Mouse (Mus musculus): ENCODE measurements around the gene Cdk14.
"Not testable (repeated sequence)": the region's sequence is repeated elsewhere in the genome, so short reads cannot be mapped to it uniquely, and the experiment has no call there.

The Cdk14 gene

DNA sequence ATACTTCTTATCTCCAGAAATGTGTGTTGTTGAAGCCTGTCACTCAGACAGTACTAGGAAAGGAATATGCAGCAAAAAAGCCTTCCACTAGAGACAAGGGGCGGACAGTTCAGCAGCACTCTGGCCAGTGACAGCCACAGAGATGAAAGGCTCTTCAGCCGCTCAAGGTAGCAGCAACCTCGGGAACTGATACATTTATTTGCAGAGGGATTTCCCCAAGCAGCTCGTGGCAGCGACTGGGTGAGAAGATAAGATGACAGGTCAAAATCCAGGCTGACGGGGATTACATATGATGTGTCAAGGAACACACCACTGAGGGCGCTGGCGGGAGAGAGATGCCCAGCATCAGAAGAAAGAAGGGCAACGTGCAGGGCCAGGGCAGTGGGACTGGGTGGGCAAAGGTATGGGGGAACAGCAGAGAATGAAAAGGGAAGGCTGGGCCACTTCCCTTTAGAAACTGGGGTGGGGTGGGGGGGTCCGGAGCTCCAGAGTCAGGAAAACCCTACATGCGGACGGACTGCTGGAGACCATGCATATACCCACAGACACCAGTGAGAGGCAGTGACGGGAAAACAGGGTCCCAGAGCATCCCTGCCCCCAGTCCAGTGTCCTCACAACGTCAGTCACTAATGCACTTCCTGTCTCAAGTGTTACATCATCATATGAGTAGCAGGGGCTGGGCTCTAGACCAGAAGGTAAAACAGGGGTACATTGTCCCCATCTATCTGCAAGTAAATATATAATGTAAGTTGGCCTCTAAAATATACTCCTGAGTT is 51.5 kb downstream of the Cdk14 start:
- in situ Hi-C loops (cut with MboI; ENCODE audit: unreplicated experiment in 2 of 2), result no loop called here

DNA sequence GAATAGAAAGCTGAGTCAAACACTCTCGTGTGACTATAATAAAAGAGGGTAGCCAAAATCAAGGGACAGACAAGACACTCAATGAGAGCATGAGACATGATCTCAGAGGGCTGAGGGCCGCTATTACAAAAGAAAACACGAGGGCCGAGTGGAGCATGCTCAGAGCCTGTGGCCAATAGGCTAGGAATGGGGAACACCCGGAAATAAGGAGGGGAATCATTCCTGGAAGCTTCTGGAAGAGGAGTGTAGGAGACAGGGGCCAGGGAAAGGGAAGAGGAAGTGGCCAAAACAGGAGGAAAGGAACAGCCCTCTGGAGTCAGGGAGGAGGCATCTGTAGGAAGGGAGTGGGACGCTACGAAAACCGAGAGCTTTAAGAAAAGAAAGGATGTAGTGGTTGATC is 52.6 kb downstream of the Cdk14 start:
- in situ Hi-C loops (cut with MboI; ENCODE audit: unreplicated experiment in 2 of 2), result no loop called here

DNA sequence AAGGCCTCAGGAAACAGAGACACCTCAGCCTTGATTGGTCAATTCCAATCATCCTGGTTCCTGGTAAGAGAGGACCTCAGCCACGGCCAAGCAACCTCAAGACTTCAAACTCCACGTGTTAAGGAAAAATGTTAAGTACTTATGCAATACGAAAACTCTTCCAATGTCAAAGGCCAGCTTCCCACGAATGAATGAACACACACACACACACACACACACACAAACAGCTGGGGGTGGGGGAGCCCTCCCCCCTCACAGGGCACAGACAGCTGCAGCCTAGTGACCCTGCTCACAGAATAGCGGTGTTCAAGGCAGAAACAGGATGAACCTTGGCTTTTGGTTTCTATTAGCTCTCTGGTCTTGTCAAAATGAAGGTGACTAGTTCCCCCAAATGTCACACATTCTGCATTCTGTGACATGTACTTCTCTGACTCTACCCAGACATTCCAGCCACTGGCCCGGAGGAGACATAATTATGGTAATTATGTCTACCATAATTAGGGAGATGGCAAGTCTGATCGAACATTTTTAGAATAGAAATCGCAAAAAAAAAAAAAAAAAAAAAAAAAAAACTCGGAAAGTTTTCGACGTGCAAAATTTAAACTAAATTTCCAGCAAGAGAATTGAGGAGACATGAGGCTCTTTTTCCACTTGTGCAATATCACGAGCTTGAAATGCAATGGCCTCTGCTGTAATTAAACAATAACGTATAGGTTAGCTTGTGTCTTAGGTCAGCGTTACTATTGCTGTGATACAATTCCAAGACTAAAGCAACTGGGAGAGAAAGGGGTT is 54.6 kb downstream of the Cdk14 start:
- in situ Hi-C loops (cut with MboI; ENCODE audit: unreplicated experiment in 2 of 2), result no loop called here

DNA sequence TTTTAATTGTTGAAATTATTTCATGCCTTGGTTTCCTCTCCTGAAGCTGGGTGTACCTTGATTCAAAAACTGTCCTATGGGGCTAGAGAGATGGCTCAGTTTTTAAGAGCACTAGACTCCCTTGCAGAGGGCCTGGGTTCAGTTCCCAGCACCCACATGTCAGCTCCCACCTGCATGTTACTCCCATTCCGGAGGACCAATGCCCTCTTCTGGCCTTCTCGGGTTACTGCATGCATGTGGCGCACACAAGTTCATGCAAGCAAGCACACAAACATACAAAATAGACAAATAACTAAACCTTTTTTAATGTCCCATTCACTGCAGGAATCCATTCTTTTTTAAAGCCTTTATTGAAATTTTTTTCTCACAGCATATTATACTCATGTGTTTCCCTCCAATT is 58.4 kb downstream of the Cdk14 start:
- in situ Hi-C loops (cut with MboI; ENCODE audit: unreplicated experiment in 2 of 2), result no loop called here

DNA sequence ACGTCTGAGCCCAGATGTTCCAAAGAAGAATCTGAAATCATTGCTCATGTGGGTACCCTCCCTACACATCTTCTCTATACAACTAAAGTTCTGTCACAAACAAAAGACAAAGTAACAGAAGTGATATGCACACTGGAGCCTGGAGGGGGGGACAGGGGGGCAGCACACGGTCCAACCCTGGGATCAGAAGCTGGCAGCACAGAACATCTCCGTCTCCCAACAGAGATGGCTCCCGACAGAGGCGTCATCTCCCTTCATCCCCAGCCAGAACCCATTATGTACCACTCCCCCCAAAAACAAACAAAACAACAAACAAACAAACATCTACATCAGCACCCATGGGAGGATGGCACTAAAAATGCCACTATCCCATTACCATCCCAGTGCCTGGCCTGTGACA is 59.8 kb downstream of the Cdk14 start:
- in situ Hi-C loops (cut with MboI; ENCODE audit: unreplicated experiment in 2 of 2), result no loop called here

DNA sequence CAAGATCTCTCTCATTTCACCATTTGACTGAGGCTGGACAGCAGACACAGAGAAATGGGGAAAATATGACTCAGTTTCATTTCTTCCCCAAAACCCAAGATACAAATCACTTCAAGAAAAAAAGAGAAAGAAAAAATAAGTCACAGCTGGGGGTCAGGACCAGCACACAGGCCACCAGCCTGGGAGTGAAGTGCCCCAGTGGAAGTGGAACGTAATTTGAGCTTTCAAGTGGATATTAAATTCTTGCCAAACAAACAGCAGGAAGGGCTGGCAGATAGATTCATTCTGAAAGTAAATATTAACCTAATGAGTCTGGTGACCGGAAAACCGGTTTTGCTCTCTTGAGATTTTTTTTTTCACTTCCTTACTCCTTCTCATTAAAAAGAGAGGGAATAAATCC is 60.2 kb downstream of the Cdk14 start:
- in situ Hi-C loops (cut with MboI; ENCODE audit: unreplicated experiment in 2 of 2), result no loop called here

DNA sequence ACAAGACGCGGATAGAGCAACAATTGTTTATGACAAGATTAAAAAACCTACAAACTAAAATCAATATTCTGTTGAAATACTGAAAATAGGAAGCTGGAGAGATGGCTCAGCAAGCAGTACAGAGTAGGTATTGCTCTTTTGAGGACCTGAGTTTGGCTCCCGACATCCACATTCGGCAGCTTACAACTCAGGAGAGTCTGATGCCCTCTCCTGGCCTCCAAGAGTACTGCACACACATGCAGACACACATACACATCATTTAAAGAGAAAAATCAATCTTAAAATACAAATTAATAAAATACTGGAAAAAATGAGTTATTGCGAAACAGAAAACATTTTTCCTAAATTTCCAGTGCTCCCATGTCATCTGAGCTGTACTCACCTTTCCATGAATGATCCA is 60.7 kb downstream of the Cdk14 start:
- in situ Hi-C loops (cut with MboI; ENCODE audit: unreplicated experiment in 2 of 2), result no loop called here

DNA sequence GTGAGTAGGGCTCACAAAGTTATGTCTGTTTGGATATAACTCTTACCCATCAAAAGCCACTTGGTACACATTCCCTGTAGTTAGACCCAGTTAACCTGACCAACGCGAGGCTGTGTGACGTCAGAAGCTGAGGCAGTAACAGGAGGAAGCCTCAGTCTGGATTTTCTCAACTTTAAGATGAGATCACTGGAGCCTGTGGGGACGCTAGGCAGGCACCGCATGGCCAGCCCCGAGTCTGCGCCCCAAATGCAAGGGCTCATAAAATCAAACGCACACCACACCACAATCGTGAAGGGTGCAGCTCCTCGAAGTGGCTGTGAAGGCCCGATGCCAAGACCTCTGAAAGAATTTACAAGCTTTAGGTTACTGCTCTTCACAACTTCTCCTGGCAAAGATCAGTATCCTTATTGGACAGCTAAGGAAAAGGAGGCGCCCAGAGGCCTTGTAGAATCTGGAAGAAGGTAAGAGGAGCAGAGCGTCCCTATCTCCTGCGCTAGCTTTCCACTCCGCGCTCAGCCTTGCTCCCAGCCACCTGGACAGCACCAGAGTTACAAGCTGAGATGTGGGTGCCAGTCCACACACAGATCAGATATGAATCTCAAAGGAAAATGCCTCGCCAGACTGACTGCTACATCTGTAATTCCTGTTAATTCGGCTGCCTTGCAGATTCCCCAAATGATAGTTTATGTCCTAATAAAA is 61.9 kb downstream of the Cdk14 start:
- in situ Hi-C loops (cut with MboI; ENCODE audit: unreplicated experiment in 2 of 2), result no loop called here

DNA sequence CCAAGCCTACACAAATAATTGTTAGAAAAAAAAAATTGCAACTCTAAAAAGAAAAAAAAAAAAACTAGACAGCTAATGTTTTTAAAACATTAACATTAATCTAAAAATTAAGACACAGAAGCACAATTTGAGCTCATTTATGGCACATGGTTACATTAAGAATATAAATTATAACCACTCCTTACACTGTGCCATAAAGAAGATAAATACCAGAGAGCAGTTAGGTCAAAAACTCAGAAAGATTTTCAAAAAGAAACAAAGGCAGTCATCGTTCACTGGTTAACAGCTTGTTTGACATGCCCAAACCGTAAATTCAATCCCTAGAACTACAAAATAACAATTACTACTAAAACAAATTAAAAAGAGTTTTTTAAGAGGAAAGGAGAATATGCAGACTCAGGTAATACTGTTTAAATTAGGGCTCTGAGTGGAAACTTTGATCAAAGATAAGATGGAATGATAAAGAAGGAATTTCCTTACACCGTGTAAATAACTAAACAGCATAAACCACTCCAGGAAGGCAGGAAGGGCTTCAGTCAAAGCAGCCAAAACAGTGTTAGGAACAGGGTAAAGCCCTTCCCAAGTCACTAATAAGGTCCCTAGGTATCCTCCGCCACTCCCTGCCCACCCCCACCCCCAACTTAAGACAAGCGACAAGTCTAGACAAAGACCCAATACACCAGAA is 65.3 kb downstream of the Cdk14 start:
- in situ Hi-C loops (cut with MboI; ENCODE audit: unreplicated experiment in 2 of 2), result no loop called here

DNA sequence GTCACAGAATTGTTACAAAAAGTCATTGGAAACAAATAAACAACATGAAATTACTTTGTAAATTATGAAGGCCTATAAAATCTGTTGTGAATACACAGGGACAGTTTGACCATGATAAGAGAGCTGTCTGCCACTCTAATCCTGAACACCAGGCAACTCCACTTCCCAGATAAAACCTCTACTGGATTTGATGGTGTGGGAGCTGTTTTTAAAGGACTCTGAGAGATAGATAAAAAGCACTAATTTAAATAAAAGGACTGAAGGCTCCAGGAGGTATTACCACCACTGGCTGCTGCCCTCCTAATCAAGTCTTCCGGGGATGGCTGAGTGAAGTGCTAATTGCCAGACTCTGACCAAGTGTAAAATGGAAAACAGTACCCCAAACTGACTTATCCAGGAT is 66.2 kb downstream of the Cdk14 start:
- in situ Hi-C loops (cut with MboI; ENCODE audit: unreplicated experiment in 2 of 2), result no loop called here

DNA sequence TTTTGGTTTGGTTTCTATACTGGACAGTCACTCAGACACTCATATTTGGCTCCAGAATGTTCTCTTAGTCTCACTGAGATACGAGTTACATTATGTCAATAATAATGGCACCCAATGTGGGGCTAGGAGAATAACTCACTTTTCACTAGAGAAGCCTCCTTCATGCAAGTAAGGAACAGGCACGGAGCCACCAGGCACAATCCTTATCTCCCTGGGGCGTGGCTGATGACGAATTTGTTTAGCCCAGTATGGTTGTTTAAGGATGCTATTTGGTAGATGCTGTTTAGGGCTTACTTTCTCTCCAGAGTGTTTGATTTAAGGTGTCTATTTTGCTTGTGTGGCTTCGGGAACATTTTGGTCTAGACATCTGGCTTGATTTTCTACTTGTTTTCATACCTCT is 75.5 kb downstream of the Cdk14 start:
- in situ Hi-C loops (cut with MboI; ENCODE audit: unreplicated experiment in 2 of 2), result no loop called here

DNA sequence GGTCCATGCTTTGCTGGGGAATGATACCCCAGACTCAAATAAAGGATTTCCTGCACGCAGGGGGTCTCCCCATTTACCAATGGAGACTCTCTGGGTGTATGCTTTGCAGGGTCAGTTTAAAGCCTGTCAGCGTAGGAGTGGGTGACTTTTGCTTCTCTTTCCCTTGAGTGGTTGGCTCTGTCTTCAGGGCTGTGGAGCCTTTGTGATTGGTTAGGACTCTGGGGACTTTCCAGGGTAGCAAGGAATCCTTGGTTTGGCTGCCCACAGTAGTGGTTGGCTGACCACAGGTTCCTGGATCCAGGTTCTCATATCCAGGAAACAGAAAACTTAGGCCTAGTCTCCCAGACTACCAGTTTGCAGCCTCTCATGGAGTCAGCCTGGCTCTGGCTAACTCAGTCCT is 76.4 kb downstream of the Cdk14 start:
- in situ Hi-C loops (cut with MboI; ENCODE audit: unreplicated experiment in 2 of 2), result no loop called here

DNA sequence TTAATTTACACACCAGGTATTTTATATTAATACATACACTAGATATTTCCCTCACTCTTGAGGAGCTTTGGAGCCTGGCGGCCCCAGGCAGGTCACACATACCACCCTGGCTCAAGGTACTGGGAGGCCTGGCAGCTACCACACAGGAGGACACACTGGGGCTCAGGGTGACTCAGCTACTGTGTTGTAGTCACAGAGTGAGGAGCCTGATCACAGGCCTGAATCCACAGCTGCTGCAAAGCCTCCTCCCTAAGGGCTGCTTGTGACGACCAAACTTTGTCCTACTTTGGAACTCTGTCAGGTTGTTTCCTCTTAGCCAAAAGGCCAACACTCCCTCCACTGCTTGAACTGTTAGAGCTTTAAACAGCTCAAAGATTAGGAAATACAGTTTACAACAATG is 76.8 kb downstream of the Cdk14 start:
- in situ Hi-C loops (cut with MboI; ENCODE audit: unreplicated experiment in 2 of 2), result no loop called here

DNA sequence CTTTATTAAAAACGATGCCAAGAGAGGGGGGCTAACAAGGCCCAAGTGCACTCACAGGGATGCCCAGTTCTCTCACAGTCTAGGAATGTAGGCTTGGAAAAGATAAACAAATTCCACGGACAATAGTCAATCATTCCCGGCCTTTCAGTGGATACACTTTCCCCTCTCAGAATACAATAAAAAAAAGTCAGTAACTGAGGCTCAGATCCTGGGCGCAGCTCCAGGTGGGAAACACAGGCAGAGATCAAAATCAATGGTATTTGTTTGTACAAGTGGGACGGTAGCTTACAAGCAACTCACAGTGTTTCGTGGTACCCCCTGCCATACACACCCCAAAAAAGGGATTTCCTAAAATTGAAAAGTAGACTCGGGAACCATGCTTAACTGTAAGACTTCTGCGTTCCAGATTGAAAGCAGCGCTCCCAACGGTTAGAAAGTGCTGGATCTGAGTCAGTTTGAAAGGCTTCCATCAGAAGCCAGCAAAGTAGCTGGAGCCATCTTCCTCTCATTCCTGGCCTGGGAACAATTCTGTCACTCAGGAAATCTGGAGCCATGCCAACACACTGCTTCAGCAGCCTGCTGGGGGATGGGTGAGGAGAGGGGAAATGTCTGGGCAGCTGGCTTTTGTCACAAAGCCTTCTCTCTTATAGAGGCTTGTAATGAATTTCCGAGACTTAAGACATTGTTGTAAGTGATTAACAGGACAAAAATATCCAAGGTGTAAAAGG is 77.5 kb downstream of the Cdk14 start:
- in situ Hi-C loops (cut with MboI; ENCODE audit: unreplicated experiment in 2 of 2), result no loop called here

DNA sequence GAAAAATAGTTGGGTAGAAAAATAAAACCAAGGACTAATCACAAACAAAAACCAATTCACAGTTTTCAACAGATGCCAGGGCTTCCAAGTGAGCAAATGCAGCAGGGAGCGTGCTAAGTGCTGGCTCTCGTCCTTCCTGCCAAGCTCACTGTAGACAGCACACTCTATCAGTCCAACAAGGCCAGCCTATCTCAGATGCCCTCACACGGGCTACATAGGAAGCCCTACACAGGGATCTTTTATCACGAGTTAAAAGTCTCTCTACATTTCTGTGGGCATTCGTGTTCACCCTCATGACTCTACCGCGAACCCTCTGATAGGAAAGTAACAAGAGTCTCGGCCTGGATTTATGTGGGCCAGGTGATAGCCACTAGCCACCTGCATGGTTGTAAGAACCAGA is 78.5 kb downstream of the Cdk14 start:
- in situ Hi-C loops (cut with MboI; ENCODE audit: unreplicated experiment in 2 of 2), result no loop called here

DNA sequence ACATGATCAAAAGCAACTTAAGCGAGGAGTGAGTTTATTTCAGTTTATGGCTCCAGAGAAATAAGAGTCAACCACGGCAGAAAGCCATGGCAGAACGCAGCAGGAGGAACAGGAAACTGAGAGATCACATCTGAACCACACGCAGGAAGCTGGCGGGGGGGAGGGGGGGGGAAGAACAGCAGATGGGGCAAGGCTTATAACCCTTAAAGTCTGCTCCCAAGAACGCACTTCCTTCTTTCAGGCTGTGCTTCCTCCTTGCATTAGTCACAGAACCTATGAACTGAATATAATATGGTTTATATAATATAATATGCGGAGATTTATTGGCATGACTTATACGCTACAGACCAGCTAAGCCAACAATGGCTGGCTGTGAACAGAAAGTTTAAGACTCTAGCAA is 86.2 kb downstream of the Cdk14 start:
- in situ Hi-C loops (cut with MboI; ENCODE audit: unreplicated experiment in 2 of 2), result no loop called here

DNA sequence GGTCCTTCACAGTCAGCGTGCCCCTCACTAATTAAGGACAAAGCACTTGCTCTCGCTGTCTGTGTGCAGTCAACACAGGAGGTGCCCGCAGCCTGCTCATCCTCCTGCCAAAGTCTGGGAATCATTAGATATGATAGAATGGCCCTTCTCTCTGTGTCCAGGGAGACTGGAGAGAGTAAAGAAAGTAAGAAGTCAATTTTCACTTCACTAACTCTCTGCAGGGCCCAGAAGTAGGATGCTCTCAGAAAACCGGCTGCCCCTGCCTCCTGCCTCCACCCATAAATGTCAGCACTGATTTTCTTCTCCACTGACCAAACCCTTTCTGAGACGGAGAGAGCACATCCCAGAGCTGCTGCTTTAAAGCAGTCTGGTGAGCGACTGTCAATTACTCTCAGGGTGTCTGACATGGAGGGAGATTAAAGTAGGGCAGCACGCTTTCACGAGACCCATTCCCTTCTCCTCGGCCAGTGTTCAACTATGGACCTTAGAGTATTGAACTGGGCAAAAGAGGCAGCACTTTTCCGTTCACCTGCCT is 89.1 kb downstream of the Cdk14 start:
- in situ Hi-C loops (cut with MboI; ENCODE audit: unreplicated experiment in 2 of 2), result no loop called here

DNA sequence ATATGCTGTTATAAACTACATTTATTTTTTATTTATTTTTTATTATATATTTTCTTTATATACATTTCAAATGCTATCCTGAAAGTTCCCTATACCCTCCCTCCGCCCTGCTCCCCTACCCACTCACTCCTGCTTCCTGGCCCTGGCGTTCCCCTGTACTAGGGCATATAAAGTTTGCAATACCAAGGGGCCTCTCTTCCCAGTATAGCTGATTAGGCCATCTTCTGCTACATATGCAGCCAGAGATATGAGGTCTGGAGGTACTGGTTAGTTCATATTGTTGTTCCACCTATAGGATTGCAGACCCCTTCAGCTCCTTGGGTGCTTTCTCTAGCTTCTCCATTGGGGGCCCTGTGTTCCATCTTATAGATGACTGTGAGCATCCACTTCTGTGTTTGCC is 91.1 kb downstream of the Cdk14 start:
- in situ Hi-C loops (cut with MboI; ENCODE audit: unreplicated experiment in 2 of 2), result not testable (repeated sequence)

DNA sequence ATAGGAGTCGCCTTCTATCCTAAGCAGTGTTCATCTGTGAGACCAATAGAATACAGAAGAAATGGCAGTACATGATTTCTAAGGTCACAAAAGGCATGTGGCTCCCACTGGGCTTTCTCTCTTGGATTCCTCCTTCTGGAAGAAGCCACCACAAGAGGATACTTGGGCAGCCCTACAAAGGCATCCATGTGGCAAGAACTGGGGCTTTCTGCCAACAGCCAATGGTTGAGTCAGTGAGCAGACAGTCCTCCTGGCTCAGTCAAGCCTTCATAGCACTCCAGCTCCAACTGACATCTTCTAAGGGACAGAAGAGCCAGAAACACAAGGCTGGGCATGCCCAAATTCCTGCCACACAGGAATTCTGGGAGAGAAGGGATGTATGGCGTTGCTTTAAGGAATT is 93.4 kb downstream of the Cdk14 start:
- in situ Hi-C loops (cut with MboI; ENCODE audit: unreplicated experiment in 2 of 2), result no loop called here

DNA sequence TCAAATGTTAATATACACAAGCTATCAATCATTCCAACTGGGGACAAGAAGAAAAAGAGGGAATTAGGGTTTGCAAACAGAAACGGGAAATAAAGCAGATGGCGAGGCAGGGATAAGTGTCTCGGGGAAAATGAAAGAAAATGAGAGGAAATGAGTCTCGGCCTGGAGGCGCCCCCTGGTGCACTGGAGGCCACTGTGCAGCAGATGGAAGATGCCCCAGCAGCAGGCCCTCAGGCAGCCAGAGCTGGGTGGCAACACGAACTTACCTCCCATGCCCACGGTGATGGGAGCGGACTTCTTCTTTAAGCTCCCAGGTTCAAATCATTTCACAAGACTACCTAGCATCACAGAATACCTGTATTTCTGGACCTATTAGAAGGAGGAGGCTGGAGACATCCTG is 97.4 kb downstream of the Cdk14 start:
- in situ Hi-C loops (cut with MboI; ENCODE audit: unreplicated experiment in 2 of 2), result no loop called here
